ENCODE assay signal across 25 mouse cellular contexts in the genomic region with DNA sequence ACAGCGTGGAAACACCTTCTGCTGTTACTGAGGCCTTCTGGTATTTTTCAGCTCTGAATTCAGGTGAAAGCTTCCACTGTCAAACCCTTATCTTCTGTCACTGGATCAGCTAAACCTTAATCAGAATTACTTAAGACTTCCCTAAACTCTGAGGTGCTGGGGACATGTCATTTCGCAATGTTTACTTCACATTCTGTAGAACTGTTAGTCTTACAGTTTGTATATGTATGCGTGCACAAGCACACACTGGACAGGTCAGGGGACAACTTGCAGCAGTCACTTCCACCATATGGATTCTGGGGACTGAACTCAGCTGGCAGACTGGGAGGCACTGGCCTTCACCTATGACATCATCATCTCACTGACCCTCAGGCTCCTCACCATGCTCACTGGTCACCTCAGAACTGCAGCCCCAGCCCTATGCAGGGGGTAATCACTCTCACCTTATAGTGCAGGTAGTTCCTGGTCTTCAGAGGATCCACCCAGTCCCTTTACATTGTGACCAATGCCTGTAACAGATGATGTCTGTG.
DNase-seq lines count a peak whose midpoint lies in the region; ATAC-seq and TF ChIP-seq lines count a peak whose summit lies in the region.
"Had no signal": no experiment of that assay in that cellular context is flagged by ENCODE, and none has a peak within 500 bp of the region (broad histone marks: within the 10 kb centered on the region; RNA-seq: fewer than 3 reads in every experiment).

No protein-coding gene starts in this region.

- H3K36me3 ChIP-seq in heart, embryonic 10.5 days = no peaks in the 10 kb centered on the region
- no peaks in the 10 kb centered on the region for H3K36me3 ChIP-seq in lung, postnatal 0 days (ENCODE audit: insufficient read depth, low read length)
- H3K36me3 ChIP-seq: embryonic facial prominence, embryonic 15.5 days; forebrain, embryonic 10.5 days; heart, embryonic 15.5 days; hindbrain, embryonic 13.5 days had no signal

- H3K4me2 ChIP-seq in lung, postnatal 0 days (replicated peaks; ENCODE audit: low read depth, low read length) = no peak overlapping the region
- H3K4me2 ChIP-seq: embryonic facial prominence, embryonic 15.5 days; heart, embryonic 11.5 days; heart, embryonic 15.5 days; hindbrain, embryonic 13.5 days had no signal

- no peak overlapping the region for H3K9ac ChIP-seq in lung, postnatal 0 days (replicated peaks; ENCODE audit: low read depth)
- H3K9ac ChIP-seq: embryonic facial prominence, embryonic 15.5 days; heart, embryonic 15.5 days; hindbrain, embryonic 13.5 days had no signal

- H3K27me3 ChIP-seq in heart, embryonic 10.5 days (ENCODE audit: insufficient read depth, poor library complexity, severe bottlenecking) = no peaks in the 10 kb centered on the region
- H3K27me3 ChIP-seq in lung, postnatal 0 days (replicated peaks; ENCODE audit: insufficient read depth, low read length) = no peaks in the 10 kb centered on the region
- H3K27me3 ChIP-seq: CH12.LX; embryonic facial prominence, embryonic 15.5 days; heart, embryonic 15.5 days; hindbrain, embryonic 13.5 days; Patski had no signal

- H3K9me3 ChIP-seq in heart, embryonic 10.5 days = no peaks in the 10 kb centered on the region
- H3K9me3 ChIP-seq in lung, postnatal 0 days (ENCODE audit: low read length) = no peaks in the 10 kb centered on the region
- H3K9me3 ChIP-seq: embryonic facial prominence, embryonic 15.5 days; forebrain, embryonic 10.5 days; heart, embryonic 15.5 days; hindbrain, embryonic 13.5 days had no signal

- 0 out of 2 replicates have a peak, but pooled peaks cover 8% of the 10 kb centered on the region for H3K4me1 ChIP-seq in heart, embryonic 10.5 days
- H3K4me1 ChIP-seq in lung, postnatal 0 days (ENCODE audit: insufficient read depth, low read depth, low read length) = peaks cover 6% of the 10 kb centered on the region; the same call in 1 of the 2 replicates
- H3K4me1 ChIP-seq: embryonic facial prominence, embryonic 15.5 days; heart, embryonic 15.5 days; hindbrain, embryonic 13.5 days had no signal

- peak; percentile 47 for ATAC-seq in lung, postnatal 0 days
- ATAC-seq: activated CD4-positive, CD25-positive, alpha-beta regulatory T cell, adult 4 months; forebrain, embryonic 14.5 days; hindbrain, postnatal 0 days; Patski had no signal

- WGBS in heart, embryonic 10.5 days = 69% methylated on average over 3 of the region's 3 CpGs
- 66% methylated on average over 3 of the region's 3 CpGs for WGBS in lung, postnatal 0 days

- no peak for TF ChIP-seq CTCF in lung, postnatal 0 days (IDR thresholded peaks at IDR 0.05)

- peak; percentile 51 for DNase-seq in adrenal gland, adult 2 months
- no peak for DNase-seq in adrenal gland, postnatal 25 days
- DNase-seq in heart, adult 11 months = peak; percentile 58
- DNase-seq in heart, embryonic 10.5 days (ENCODE audit: low spot score) = no peak
- DNase-seq in lung, postnatal 0 days (ENCODE audit: low spot score) = peak; percentile 29
- DNase-seq in lung, postnatal 4 days = no peak
- DNase-seq in cerebellum, adult 8-10 months = no peak
- DNase-seq: cerebellum, adult 11-12 months; cerebellum, adult 9-11 months; cerebellum, postnatal 36 days; gastrocnemius, adult 2 months; gastrocnemius, postnatal 25 days; heart, adult 18-20 months; heart, postnatal 14 days had no signal

- no peak overlapping the region for H3K27ac ChIP-seq in heart, embryonic 10.5 days
- no peak overlapping the region for H3K27ac ChIP-seq in lung, postnatal 0 days (ENCODE audit: low read length)
- H3K27ac ChIP-seq: embryonic facial prominence, embryonic 15.5 days; forebrain, embryonic 10.5 days; gastrocnemius, adult 2 months; heart, embryonic 15.5 days; hindbrain, embryonic 13.5 days; hindbrain, postnatal 0 days had no signal

- no peak for TF ChIP-seq EP300 in lung, postnatal 0 days (IDR thresholded peaks at IDR 0.05)

- H3K4me3 ChIP-seq in heart, embryonic 10.5 days = no peak overlapping the region
- no peak overlapping the region for H3K4me3 ChIP-seq in lung, postnatal 0 days (ENCODE audit: low read depth, low read length)
- H3K4me3 ChIP-seq: embryonic facial prominence, embryonic 15.5 days; erythroblast, embryonic 14.5 days; forebrain, embryonic 10.5 days; gastrocnemius, adult 2 months; heart, embryonic 15.5 days; hindbrain, embryonic 13.5 days had no signal

Comparison
In these comparisons a context has a peak if more than half of its experiments do, and no peak if none do; other contexts are left out.
1. DNase-seq: peak in adrenal gland, adult 2 months (single experiment), heart, adult 11 months (single experiment) and lung, postnatal 0 days (single experiment); none in adrenal gland, postnatal 25 days (single experiment), heart, embryonic 10.5 days (single experiment), lung, postnatal 4 days (0 of 2) and cerebellum, adult 8-10 months (single experiment).